Mouse (Mus musculus) heart, adult 2 months (tissue): ENCODE results near the gene Med13l.
A peak's percentile ranks its signal among the peaks of the same experiment; 100 is the strongest.

Source experiments
- CTCF ChIP-seq: fragments of 200-600 bp; IDR thresholded peaks from 2 replicates; pipeline ENCODE4 v1.8.1; 2022; ENCODE audit warnings: antibody characterized with exemption, mild to moderate bottlenecking, moderate library complexity
- EP300 ChIP-seq: fragments of 200-500 bp; IDR thresholded peaks from 2 replicates; pipeline ENCODE4 v1.6.1; 2011; ENCODE audit warnings: low read depth, low read length, control low read depth; ENCODE audit not compliant: insufficient read depth

GRCm38 (mm10) chr5:118811690-118812089 is 251.2 kb downstream of the Med13l start:
- peak; percentile 41 for TF ChIP-seq CTCF
- TF ChIP-seq EP300 = no peak
